Mouse (Mus musculus) heart, adult 18-20 months (tissue): ENCODE data around the gene Pmpcb. TPM values are rescaled to one million over a fixed set of nuclear protein-coding genes. Genes with fewer than 3 reads are reported as not detected.

Experiments
- DNase-seq, 2 experiments: peaks; one replicate each; pipeline ENCODE4 v3.0.0; 2021 to 2022; ENCODE audit warnings: mixed read lengths in 1 of 2
- total RNA-seq, 2 experiments: library from RNA; stranded (reverse); gene quantifications; 2 replicates each; pipeline ENCODE4 v1.2.3; 2021

Gene Pmpcb
- total RNA-seq, 2 experiments from 2014 or later = 264 to 279 TPM

DNA sequence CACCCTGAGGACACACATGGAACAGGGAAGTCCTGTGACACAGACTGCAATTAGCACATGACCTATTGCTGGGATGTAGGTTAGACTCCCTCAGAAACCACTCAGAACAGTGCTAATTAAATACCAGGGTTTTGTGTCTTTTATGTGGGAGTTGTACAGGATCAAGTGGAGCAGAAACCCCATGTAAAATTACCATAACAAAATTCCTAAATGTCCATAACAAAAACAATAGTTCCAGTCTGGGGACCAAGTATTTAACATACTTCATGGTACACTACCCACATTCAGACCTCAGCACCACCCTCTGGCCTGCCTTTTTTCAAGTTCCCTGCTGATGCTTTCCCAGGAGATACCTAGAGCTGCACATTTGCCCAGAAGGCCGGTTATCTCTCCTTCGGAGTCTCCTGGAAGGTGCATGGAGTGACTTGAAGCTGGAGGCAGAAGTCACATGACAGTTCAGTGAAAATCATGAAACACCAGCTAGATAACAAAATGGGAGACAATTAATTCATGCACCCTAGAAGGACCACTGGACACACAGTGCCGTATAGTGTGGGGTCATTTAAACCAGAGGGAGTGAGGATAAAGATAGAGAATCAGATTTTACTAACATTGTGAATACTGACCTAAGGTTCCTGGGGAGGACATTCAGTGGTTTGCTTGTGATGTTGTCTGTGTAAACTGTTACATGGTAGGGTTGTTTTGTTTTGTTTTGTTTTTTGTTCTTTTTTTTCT is 4.6 kb upstream of the Pmpcb start:
- no peak for DNase-seq

DNA sequence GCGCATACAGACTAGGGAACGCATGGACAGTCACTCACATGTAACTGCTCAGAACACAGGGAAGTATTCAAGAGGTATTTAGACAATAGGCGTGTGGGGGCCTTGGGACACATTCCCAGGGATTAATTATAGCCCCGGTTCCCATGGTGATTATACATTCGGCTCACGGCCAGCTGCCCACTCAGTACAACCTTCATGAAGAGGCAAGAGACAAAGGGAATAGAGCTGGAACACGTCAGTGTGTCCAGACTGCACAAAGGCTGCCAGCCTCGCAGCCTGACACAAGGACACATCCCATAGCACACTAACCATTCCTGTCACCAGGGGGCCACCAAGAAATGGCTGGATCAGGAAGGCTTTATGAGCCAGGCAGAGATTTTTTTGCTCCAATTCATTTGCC is 4.0 kb upstream of the Pmpcb start:
- peak; percentile 59 to 71 for DNase-seq

DNA sequence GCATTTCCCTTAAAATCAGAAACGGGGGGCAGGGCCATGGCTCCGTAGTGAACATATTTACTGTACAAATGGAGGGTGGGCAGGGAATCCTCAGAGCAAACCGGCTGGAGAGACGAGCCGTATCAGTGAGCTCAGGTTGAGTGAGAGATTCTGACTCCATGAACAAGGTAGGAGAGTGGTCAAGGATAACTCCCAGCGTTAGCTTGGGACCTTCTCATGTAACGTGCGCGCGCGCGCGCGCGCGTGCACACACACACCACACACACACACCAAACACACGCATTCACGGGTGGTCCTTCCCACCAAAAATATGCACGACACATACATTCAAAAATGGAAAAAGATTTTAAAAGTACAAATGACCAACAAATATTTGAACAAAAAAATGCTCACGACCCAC is 1.8 kb upstream of the Pmpcb start:
- DNase-seq = no peak

DNA sequence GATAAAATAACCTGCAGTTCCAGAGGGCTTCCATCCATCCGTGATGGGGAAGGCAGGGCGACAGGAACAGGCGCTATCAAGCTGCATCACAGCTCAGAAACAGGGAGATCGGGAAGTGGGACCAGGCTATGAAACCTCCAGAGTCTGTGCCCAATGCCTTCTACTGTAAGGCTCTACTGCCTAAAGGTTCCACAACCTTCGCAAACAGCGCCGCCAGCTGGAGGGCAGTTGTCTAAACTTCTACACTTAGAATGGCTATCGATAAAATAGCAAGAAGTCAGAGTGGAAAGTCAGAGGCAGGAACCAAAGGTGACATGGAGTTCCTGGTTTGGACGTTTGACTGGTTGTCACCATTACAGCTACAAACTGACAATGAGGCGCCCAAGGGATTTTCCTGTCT is 1.4 kb upstream of the Pmpcb start:
- peak; percentile 66 to 81 for DNase-seq

DNA sequence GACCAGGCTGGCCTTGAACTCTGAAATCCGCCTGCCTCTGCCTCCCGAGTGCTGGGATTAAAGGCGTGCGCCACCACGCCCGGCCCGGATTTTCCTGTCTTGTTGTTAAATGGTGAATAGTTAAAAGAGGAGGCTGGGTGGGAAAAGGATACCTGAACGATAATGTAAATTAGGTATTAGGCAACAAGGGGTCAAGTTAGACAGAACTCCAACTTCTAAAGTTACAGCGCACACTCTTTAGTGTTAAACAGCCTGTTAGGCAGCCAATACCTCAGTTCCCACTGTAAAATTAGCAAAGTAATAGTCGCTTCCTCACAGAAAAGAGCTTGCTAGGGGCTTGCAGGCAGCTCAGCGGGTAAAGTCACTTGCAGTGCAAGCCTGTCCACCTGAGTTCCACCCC is 895 bp upstream of the Pmpcb start:
- DNase-seq = no peak

DNA sequence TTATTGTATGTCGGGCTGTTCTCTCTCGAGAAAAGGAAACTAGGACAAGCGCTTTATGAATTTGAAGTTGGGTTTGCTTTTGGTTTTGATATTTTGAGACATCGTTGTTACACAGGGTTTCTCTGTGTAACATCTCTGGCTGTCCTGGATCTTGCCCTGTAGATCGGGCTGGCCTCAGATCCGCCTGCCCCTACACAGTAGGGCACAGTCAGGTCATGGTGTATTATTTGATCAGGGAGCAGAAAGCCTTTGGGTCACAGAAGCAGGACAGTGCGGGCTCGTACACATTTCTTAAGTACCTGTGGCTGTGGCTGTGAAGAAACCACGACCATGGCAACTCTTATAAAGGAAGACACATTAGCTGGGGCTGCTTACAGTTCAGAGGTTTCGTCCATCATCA is 679 bp downstream of the Pmpcb start:
- no peak for DNase-seq

DNA sequence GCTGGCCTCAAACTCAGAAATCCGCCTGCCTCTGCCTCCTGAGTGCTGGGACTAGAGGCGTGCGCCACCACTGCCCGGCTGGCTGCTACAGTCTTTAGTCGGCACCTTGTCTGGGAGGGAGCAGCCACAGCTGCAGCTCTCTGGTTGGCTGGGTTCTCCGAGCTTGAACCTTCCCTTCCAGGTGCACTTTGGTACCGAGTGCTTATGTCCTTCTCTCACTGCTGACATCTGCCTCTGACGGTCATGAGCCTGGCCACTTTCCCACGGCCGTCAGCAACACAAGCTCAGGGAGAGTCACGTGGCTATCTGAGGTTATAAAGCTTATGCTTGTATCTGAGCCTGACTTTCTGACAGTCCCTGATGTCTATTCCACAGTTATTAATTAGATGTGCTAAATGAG is 2.2 kb downstream of the Pmpcb start:
- DNase-seq = peak in 1 of 2 experiments; percentile 10

DNA sequence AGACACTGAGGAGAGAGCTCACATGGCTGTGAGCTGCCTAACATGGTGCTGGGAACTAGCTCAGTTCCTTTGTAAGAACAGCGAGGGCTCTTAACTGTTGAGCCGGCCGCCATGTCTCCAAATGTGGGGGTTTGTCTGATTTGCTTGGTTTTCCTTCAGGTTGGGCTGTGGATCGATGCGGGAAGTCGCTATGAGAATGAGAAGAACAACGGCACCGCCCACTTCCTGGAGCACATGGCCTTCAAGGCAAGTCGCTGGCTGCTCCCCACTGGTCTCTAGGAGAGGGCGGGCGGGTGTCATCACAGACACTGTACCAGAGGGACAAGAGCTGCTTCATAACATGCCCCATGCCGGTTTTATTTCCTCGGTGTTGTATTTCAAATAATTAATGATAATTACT is 2.9 kb downstream of the Pmpcb start:
- DNase-seq = no peak

DNA sequence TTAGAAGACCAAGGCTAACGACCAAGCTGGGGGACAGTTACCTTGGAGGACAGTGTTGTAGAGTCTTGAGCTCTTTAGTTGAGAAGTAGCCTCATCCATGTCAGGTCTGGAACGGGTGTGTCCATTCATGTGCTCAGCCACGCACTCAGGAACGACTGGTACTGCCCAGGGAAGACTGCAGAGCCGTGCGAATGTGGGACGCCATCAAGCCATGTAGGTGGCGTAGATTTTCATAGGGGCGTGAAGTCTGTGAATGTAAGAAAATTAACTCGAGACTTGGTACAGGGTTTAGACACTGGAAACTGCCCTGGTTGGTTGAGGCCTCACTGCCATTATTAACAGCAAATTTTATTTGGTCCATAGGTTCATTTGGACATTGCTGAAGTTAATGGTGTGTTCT is 6.7 kb downstream of the Pmpcb start:
- DNase-seq = no peak

DNA sequence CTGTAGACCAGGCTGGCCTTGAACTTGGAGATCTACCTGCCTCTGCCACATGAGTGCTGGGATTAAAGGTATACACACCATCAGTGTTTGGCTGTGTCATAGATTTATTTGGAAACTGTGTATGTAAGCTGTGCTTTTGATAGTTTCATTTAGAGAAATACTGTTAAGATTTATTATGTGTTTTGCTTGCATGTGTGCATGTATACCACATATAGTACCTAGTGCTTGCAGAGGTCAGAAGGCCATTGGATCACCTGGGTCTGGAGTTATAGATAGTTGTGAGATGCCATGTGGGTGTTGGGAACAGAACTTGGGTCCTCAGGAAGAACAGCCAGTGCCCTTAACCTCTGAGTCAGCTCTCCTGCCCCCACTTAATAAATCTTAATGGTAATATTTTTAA is 7.7 kb downstream of the Pmpcb start:
- DNase-seq = no peak

DNA sequence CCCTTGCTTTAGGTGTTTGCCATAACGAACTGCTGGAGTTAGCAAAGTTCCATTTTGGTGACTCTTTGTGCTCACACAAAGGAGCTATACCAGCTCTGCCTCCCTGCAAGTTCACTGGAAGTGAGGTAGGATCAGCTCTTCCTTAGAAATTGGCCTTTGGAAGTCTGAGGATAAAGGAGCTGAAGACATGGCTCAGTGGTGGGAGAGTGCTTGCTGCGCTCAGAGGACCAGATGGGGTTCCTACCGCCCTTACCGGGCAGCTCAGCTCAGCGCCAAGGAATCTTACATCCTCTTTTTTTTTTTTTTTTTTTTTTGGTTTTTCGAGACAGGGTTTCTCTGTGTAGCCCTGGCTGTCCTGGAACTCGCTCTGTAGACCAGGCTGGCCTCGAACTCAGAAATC is 9.0 kb downstream of the Pmpcb start:
- DNase-seq = no peak

DNA sequence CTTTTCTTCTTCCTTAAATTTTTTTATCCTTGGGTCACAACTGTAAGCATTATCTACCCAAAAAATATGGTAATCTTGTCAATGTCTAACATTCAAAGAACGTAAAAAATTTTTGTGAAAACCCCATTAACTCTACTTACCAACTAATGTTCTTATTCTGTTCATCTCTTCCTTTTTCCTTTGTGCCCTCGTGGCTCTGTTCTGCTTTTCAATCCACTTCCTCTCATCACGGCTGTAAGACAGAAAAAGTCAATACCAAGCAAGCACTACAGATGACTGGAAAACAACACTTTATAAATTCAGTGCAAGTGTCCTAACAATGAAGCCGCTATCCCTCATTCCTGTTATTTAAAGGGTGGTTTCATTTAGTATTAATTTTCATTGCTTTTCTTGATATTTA is 31.6 kb downstream of the Pmpcb start:
- no peak for DNase-seq

DNA sequence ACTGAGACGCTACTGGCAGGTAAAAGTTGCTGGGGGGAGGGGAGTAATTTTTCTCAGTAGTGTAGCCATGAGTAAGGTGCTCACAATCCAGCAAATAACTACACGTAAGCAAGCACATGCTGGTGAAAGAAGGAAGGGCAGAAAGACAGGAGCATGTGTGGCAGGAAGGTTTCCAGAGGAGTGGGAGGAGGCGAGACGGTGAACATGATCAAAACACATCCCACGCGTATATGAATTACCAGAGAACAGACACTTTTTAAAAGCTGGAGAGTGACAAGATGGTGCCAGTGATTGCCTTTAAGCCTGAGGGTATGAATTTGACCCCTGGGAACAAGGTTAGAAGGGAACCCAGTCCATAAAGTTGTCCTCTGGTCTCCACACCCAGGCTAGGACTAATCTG is 32.9 kb downstream of the Pmpcb start:
- no peak for DNase-seq

DNA sequence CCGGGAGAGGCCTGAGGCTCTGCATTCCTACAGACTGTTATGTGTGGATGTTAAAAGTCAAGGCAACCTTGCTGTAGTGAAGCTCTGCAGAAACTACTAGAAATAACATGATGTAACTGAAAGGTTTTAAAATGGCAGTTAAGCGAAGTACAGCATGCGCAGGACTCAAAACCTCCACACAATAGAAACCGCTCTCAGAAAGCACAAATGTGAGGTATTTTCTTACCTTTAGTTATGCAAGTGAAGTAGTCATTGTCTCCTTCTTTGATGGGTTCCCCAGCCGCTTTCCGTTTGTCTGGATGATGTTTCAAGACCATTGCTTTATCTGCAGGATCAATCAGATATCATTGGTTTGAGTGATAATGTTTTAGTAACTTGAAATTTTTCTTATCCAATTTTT is 39.5 kb downstream of the Pmpcb start:
- no peak for DNase-seq

DNA sequence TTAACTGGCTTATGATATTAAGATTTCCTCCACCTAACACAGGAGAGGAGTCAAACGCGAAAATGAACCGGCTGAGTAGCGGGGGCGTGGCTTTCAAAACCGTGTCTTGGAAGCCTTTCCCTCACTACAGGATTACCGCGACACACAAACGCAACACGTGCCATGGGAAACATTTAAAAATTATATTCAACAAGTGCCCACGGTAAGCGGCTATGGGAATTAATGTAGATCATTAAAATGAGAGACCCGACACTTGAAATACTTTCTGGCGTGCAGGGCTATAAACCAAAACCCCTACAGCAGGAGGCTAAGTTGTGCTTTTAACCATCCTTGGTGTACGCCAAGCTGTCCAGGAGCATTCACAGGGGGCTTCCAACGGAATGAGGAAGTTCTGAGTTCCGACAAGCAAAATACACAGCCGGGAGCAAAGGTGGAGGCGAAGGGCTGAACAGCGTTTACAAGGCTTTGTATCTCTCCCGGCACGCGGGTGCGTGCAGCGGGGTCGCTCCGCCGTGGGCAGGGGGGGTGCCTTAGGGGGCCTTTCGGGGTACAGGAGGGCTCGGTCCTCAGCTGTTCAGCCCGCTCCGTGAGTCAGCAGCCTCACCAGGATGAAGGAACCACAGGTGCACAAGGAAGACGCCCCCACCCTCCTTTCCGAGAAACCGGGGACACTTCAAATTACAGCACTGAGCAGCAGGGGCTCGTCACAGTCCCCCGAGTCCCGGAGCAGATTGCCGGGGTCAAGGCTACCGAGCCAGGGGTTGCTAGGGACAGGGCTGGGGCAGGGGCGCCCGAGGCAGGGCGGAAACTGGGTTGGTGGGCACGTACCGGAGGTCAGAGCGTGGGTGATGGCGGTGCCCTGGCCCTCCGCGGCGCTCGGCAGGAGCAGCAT is 47.5 kb downstream of the Pmpcb start:
- DNase-seq = peak in 1 of 2 experiments; percentile 12

DNA sequence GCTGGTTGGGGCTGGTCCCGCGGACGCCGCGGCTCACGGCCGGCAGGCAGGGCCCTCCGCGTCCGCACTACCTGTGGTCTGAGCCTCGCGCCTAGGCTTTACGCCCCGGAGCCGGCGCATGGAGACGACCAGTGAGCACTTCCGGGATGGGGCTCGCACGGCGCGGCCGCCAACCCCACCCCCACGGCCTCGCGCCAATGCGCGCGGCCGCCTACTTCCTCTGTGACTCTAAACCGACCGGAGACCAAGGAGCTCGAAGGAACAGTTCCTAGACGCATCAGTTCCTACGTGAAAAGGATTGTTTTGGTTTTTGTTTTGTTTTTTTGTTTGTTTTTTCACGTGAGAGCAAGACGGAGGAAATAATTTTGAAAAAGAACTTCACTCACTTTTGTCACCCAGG is 48.1 kb downstream of the Pmpcb start, which contains the start of the genes Dnajc2 and Psmc2:
Dnajc2 (minus strand) TSS at position 199 of the 400 bp plus-strand sequence.
Psmc2 (plus strand) TSS at position 231 of the 400 bp plus-strand sequence.
- DNase-seq = peak; percentile 92 to 93

DNA sequence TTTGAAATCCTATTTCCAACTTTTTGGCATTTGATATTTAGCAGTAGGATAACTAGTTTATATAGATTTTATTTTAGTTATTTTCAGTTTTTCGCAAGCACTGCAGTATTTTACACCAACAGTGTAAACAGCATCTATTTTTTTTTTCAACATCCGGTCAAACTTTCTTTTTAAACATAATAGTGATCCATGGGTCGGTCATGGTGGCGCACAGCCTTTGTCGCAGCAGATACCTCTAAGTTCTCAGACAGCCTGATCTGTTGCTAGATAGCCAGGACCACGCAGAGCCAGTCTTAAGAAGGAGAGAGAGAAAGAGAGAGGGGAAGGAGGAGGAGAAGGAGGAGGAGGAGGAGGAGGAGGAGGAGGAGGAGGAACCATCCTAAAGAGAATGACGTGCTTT is 48.8 kb downstream of the Pmpcb start:
- peak in 1 of 2 experiments; percentile 30 for DNase-seq

DNA sequence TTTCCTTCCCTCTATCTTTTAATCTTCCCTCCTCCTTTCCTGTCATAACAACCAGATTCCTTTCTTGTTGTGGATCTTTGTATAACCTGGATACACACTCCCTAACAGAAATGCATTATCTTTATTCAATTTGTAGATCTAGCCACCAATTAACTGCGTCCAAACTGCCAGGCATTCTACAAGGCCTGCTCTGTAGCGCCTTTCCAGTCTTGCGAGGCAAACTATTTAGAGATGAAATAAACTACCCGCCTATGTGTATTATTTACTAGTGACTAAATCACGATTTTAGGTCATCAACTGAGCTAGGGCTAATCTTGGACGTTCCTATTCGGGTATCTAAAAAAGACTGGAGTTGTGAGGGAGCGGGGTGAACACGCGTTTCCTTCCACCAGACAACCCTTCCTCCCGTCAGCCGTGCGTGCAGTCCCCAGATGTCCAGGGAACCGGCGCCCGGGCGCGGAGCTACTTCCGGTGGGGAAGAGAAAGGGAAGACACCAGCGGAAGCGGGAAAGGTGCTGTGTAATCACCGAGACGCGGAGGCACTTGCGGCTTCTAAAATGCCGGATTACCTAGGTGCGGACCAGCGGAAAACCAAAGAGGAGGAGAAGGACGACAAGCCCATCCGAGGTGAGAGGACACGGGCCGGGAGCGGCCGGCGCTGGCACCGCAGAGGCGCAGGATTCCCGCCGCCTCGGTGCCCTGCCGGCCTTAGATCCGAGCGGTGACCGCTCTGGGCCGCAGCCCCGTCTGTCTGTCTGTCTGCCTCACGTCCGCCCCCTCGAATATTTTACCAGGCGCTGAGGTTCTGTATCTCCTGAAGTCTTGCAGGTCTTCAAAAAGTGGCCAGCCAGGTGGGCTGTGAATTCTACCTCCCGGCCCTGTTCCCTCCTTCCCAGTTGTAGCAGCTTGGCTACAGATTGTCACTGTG is 49.6 kb downstream of the Pmpcb start:
- peak; percentile 93 to 95 for DNase-seq

DNA sequence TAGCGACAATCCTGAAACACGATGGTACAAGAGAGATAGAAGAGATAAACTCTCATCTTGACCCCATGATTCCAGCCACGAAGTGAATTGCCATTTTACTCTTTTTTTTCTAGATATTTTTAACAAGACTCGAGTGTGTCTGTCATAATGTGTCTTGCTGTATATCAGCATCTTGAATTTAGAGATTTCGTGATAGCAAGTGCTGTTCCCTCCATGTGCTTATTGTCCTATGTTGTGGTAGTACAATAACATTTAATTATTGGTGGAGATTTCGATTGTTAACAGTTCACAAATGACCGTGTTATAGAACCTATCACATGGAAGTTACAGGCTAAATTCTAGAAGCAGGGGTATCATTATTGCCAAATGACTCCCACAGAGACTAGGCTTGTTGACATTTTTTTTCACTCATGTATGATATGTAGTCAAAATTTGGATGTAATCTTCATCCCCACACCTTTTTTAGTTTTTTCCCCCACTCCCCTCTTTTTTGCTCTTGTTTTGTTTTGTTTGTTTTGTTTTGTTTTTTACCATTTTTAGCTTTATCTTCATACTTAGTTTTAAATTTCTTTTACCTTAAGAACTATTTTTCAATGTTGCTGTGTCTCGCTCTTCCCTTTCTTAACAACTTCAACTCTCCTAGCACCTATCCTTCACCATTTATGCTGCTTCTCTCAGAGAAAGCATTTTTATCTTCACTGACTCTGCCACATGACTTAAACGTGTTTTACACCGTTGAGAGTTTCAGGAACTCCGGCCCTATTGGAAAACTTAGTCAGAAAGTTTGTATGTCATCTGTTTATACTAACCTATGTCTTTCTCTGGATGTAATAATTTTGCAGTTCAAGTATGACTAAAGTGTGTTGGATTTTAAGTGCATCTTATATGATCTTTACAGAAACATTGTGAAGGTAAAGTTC is 50.5 kb downstream of the Pmpcb start:
- no peak for DNase-seq

DNA sequence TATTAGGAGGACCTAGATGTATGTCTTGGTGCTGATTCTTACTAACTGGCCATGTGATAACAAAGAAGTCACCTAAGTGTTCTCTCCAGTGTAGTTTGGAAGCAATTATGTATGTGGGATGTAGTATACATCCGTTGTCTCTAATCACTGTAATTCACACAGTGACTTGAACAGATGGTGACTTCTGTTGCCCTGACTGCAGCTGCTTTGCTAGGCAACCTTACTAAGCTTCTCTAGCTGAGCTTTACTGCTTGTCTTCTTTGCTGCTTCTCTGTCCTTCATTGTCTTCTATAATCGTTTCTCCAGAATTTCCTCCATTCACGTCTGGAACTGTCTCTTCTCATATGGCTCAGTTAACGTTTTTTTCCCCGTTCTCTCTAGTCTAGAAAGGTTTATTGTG is 52.1 kb downstream of the Pmpcb start:
- DNase-seq = no peak

DNA sequence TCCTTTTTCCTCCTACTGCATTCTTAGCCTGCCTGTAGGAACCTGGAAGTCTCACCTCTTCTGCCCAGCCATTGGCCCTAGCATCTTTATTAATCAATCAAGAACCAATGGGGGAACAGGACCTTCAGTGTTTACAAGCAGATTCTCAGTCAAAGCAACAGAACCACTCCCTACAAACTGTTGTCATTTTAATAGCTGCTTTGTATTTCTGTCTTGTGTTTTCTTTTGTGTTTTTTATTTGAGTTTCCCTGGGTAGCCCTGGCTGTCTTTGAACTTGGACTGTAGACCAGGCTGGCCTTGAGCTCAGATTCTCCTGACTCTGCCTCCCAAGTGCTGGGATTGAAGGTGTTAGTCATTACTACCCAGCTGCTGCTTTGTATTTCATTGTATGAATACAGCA is 55.2 kb downstream of the Pmpcb start:
- DNase-seq = no peak
